Mouse (Mus musculus) bone marrow macrophage, adult 2 months (primary cell): ENCODE measurements around the gene Katnal1. TPM values are rescaled to one million over a fixed set of nuclear protein-coding genes. Genes with fewer than 3 reads are reported as not detected.

ENCODE experiments used
- H3K27ac ChIP-seq: 2 replicates; pipeline ENCODE4 v1.5.1; 2012; ENCODE audit warnings: low read depth, low read length; ENCODE audit not compliant: insufficient read depth
- H3K4me1 ChIP-seq: 2 replicates; pipeline ENCODE4 v1.6.1; 2012; ENCODE audit warnings: low read length; ENCODE audit not compliant: control insufficient read depth, insufficient read depth
- H3K4me3 ChIP-seq: 2 replicates; pipeline ENCODE4 v1.5.1; 2012; ENCODE audit warnings: mild to moderate bottlenecking, low read length, moderate library complexity; ENCODE audit not compliant: insufficient read depth
- CTCF ChIP-seq: IDR thresholded peaks from 2 replicates; pipeline ENCODE4 v1.5.1; 2012; ENCODE audit warnings: low read depth, mild to moderate bottlenecking, low read length, moderate library complexity
- POLR2A ChIP-seq: IDR thresholded peaks from 2 replicates; pipeline ENCODE4 v1.6.1; 2012; ENCODE audit warnings: mild to moderate bottlenecking, low read depth, low read length, borderline replicate concordance
- polyA plus RNA-seq: library from polyadenylated mRNA; stranded (reverse); fragments of >200 nt; gene quantifications from 2 replicates; pipeline ENCODE4 v1.2.4, GENCODE M21; 2012; ENCODE audit not compliant: missing spikeins, insufficient read depth, insufficient read length

The Katnal1 gene
- polyA plus RNA-seq, 1 experiment: 7.1 TPM

DNA sequence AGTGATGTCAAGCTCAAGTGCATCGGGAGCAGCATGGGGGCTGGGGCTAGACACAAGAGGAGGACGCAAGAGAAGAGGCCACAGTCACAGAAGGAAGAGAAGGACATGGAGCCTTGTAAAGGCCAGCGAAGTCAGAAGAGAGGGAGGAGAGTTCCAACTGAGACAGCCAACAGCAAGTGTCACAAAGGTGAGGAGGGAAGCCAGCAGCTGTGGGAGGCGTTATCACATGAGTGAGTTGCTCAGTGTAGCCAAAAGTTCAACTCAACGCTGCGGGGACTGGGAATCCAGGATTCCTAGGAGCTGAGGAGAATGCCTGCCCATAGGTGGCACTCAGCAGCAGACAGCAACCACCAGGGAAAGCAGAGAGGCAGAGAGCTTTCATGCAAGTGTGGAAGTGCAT, 19.7 kb downstream of the Katnal1 start:
- TF ChIP-seq POLR2A (no peak), CTCF (no peak)
- peaks cover 2% of the 10 kb centered on the region for H3K4me1 ChIP-seq

DNA sequence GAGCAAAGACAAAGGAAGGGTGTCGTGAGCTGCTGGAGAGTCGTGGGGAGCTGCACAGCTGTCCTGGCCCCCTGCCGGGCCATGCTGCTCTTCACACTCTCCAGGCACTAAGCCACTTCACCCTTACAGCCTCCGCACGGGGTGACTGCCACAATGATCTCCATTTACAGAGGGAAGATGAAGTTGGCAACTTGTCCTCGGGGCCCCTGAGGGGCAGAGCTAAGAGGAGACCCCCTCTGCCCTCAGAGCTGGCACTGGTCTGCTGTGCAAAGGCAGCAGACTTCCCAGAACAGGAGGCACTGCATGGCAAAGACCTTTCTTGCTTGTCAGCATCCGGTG, 20.1 kb downstream of the Katnal1 start:
- no peak overlapping the region for H3K27ac ChIP-seq
- H3K4me1 ChIP-seq: peaks cover 2% of the 10 kb centered on the region
- H3K4me3 ChIP-seq: no peak overlapping the region
- TF ChIP-seq CTCF: no peak
- TF ChIP-seq POLR2A: no peak

More for the DNA sequence above, 19.7 kb downstream of the Katnal1 start:
- Histone ChIP-seq H3K27ac (no peak overlapping the region), H3K4me3 (no peak overlapping the region)

DNA sequence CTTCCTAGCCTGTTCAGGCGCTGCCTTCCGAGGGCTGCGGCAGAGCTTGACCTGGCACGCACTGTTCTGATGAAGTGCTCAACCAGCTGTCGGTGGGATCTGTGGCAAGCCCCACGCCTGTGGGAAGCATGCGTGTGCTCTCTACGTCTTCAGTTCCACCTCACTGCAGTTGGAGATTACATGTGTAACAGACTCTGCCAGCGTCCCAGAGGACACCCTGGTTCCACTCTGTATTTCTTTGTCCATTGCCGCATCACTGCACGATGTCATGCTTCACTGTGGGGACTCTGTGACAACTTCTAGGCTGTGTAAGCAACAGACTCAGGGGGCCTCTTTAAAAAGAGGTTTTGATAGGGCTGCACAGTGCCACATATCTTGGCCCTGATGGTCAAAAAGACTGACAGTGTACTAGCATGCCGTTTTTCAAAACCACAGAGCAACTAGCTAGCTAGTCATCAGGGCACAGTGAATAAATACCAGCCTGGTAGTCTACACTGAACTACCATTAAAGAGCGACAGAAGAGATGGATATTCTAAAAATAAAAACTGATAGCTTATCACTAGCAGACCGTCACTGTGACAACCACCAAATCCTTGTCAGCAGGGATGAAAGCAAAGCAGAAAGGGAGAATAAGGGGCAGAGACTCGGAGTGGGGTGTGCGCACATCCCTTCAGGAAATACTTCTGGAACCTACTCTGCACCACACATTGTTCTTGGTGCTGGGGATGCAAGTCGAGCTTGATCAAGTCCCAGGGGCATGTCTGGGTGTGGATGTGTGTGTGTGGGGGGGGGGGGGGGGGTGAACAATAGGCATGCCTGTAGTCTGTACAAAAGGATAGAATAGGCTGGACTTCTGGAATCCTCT, 20.7 kb downstream of the Katnal1 start:
- Histone ChIP-seq H3K4me3 (no peak overlapping the region), H3K27ac (no peak overlapping the region), H3K4me1 (peaks cover 2% of the 10 kb centered on the region)
- TF ChIP-seq CTCF: no peak
- TF ChIP-seq POLR2A: no peak

DNA sequence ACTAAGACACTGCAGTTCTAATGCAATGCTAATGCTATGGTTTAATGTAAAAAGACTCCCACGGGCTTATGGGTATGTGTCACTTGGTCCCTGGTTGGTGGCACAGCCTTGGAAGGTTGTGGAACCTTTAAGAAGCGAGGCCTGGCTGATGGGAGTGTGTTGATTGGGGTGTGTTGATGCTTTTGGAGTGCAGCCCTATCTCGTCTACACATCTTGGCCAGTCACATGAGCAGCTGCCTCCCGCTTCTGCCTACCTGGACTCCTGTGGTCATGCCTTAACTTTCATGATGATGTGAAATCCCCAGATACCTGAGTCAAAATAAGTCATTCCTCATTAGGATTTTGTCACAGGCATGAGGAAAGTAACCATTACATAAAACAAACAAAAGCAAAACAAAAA, 22.8 kb downstream of the Katnal1 start:
- Histone ChIP-seq H3K27ac (no peak overlapping the region), H3K4me1 (peaks cover 2% of the 10 kb centered on the region), H3K4me3 (no peak overlapping the region)
- TF ChIP-seq CTCF (no peak), POLR2A (no peak)

DNA sequence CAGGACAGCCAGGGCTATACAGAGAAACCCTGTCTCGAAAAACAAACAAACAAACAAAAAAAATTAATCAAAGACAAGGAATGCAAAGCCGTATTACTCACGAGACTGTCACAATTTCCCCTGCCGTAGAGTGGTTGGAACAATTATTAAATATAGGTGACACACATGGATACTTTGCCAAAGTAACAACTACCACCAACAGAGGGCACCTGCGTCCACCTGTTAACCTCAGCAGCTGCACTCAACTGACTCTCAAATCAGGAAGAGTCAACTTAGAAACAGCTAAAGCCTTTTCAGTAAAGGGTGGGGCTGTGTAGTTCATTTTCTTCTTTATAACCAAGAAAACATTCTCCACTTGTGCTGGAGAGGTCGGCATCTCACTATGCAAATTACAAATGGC, 24.3 kb downstream of the Katnal1 start:
- H3K4me3 ChIP-seq: no peak overlapping the region
- H3K27ac ChIP-seq: no peak overlapping the region
- H3K4me1 ChIP-seq: peaks cover 2% of the 10 kb centered on the region
- TF ChIP-seq CTCF: no peak
- TF ChIP-seq POLR2A: no peak

DNA sequence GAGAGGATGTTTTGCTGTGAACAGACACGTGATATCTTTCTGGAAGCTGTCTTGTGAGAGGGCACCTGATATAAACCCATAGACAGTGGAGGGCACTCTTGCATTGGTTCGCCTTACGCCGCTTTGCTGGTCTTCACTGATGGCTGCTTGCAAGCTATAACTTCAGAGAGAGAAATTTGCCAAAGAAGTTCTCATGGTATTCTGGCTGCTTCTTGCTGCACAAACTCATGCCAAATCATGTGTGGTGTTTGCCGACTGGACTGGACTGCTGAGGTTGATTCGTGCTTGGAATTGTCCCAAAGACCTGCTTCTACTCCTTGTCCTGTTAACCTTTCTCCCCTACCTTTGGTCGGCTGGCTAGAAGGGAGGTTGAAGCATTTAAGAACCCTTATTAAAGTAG, 29.8 kb downstream of the Katnal1 start:
- TF ChIP-seq CTCF (no peak), POLR2A (no peak)
- Histone ChIP-seq H3K27ac (no peak overlapping the region), H3K4me1 (peaks cover 2% of the 10 kb centered on the region; the same call in 1 of the 2 replicates)

DNA sequence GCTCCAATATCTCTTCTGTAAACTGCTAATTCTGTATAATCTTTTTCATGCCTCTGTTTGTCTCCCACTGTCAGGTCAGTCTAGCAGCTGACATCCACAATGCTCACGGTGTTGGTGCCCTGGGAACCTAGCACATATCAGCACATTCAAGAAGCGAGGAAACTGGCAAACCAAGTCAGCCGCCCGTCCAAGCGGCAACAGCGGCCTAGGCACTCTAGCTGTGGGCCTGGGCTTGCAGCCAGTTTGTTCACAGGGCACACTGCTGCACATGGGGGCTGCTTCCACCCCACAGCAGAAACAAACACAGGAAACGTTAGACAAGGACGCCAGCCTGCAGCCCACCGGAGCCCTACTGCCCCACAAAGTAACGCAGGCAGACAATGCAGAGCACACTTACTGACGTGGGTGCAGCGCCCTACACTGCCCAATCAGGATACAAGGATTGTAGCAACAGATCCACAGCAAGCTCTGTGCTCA, 31.1 kb downstream of the Katnal1 start:
- no peak for TF ChIP-seq CTCF
- TF ChIP-seq POLR2A: no peak
- H3K4me1 ChIP-seq: peaks cover 2% of the 10 kb centered on the region; the same call in 1 of the 2 replicates
- H3K4me3 ChIP-seq: no peak overlapping the region
- no peak overlapping the region for H3K27ac ChIP-seq

More for the DNA sequence above, 29.8 kb downstream of the Katnal1 start:
- H3K4me3 ChIP-seq: no peak overlapping the region

DNA sequence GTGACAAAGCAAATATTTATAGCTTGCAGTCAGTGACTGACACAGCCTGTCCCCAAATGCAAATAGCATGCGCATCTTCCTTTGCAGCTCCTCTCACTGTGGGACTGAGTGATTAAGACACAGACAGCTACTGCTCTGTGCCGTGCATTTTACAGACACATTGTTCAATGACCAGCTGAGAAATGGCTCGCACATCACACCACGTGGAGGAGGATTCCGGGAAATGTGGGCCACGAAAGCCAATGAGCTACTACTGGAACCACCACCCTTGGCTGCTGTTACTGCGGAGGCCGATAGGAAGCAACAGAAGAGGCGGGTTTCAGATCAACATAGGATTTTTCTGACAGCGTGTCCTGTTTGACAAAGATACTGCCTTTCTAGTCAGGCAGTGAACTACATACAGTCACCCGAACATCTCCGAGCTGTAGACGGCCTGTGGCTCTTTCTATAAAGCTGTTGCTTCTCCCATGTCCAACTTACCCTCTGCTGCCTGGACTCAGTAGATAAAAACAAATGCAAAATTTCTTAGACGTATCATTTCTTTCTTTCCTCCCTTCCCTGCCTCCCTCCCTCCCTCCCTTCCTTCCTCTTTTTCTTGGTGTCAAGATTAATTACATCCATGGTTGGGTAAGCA, 31.9 kb downstream of the Katnal1 start:
- H3K4me1 ChIP-seq: peaks cover 2% of the 10 kb centered on the region; the same call in 1 of the 2 replicates
- no peak overlapping the region for H3K4me3 ChIP-seq
- no peak overlapping the region for H3K27ac ChIP-seq
- TF ChIP-seq CTCF (no peak), POLR2A (no peak)

DNA sequence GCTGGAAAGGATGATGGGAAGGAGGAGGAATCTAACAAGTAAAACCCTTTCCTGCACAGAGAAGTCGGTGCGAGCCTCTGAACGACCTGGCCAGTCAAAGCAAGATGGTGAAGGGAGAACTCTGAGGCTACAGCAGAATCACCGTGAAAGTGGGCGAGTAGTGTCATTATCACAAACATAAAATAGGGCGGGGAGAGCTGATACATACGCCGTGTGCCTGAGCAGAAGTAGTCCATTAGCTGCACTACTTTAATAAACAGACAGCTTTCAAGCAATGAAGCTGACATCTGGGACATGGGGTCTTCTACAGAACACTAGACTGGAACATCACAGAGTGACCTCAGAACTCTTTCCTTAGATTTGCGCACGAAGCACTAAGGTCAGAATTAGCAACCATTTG, 32.6 kb downstream of the Katnal1 start:
- Histone ChIP-seq H3K4me3 (no peak overlapping the region), H3K27ac (no peak overlapping the region), H3K4me1 (peaks cover 2% of the 10 kb centered on the region; the same call in 1 of the 2 replicates)
- TF ChIP-seq POLR2A: no peak
- TF ChIP-seq CTCF: no peak

DNA sequence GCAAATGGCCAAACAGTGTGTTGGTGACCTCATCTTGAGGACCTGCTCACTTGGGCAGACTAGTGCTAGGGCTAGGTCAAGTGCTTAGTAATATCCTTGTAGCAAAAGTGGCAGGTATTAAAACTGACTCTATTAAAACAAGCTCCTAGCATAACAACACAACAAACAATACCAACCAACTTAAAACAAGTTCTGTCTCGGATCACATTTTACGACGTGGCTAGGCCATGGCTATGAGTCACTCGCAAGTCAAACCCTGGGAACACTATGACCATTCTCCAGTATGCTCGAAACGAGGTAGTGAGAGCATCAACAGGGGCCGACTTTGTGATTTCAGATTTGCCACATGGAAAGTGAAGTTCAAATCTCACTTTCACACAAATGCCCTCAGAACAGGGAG, 33.3 kb downstream of the Katnal1 start:
- H3K4me3 ChIP-seq: no peak overlapping the region
- no peak overlapping the region for H3K27ac ChIP-seq
- H3K4me1 ChIP-seq: peaks cover 2% of the 10 kb centered on the region; the same call in 1 of the 2 replicates
- no peak for TF ChIP-seq POLR2A
- no peak for TF ChIP-seq CTCF
